Mouse (Mus musculus): ENCODE measurements at regions not wholly inside any gene's neighbourhood (a gene's known extent, or its start where the extent isn't known, plus 50 kb on each side); places are given as distances from the start of the nearest gene placed in this dataset.
"Not testable (repeated sequence)": the region's sequence is repeated elsewhere in the genome, so short reads cannot be mapped to it uniquely, and the experiment has no call there.

DNA sequence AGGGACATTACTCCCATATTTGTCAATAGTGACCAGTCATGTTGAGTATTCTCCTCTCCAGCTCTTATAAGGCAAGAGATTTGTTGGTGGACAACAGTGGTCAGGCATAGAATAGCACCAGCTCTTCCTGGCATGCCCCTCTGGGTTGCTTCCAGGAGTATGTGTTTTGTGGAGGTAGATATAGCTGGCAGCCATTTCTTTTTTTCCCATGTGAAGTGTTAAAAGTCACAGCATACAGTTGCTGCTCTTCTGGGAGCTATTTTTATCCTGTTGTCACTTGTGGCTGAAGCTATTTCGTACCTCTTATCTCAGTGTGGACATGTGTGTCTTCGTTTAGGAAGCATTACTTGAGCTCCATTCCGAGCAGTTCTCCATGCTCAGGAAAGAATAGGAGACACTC, 919.9 kb downstream of the Poteg start:
- peak; percentile 5 to 28 for DNase-seq
- intact Hi-C loops (cut with DNase I): no loop called here

DNA sequence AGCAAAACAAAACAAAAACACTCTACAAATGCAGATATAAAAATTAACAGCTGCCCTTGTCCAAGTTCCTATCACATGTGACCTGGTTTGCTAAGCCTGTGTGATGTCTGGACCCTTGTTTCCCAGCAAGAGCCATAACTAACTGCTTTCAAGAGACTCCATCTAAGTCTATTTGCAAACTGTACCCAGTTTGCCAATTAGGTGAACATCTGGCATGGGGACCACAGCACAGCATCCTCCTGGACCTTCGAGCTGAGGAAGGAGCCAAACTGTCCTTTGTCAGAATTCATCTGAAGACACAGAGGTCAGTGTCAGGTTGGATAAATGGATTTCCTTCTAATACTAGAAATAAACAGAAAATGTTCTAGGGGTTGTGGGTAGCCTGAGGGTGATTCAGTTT, 924.3 kb downstream of the Poteg start:
- intact Hi-C loops (cut with DNase I): no loop called here
- DNase-seq: no peak

DNA sequence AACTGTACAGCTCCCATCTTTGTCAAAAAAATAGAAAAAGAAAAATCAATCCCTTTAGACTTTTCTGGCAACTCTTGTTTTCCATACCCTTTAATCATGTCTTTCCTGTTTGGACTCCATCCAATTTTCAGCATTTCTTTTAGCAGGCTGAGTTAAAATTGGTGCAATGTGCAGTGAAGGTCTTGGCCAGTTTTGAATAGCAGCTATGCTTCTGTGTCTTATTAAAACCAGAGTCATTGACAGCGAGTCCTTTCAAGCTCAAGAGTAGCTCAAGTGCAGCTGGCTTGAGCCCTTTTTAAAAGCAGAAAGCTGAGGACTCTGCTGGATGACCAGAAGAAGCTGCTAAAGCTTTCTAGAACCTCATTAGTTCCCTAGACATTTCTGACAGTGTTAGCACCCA, 952.7 kb downstream of the Poteg start:
- intact Hi-C loops (cut with DNase I): no loop called here

DNA sequence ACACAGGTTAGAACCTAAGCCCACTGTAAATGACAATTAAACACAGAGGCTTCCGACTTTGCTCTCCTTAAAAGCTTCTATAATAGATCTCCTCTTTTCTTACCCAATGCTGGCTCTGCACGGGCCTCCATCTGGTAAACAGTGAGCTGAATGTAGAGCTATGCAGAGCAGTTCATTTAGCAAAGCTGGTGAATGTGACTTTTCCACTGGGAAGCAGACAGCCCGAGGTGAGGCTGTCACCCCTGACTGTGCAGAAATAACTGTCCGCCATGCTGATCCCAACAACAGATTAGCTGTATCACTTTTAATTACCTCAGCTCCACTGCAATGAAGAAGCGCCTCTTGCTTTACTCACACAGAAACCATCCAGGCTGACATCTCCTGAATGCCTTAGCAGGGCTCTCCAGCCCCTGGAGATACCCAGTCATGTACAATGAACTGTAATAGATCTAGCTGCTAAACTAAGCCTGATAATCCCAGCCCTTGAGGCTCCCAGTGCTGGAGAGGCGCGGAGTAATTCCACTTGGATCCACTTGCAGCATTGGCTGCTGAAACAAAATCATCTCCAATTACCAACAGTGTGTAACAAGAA, 980.2 kb downstream of the Poteg start:
- intact Hi-C loops (cut with DNase I): no loop called here
- DNase-seq: no peak

More for the DNA sequence above, 952.7 kb downstream of the Poteg start:
- peak in 1 of 2 experiments; percentile 5 for DNase-seq

DNA sequence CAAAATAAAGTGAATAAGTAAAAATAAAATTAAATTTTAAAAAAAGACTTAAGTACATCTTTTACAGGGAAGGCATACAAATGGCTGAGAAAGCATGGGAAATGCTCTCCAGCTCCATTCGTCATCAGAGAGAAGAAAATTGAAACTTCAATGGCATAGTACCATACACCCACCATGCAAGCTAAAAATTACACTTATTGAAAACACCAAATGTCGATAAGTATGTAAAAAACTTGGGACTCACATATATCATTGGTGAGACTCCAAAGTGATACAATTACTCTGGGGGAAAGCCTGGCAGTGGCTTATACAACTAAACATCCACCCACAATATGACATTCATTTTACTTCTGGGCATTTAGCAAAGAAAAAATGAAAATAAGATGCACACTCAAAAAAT, 1025.7 kb downstream of the Poteg start:
- DNase-seq: no peak
- intact Hi-C loops (cut with DNase I): no loop called here

DNA sequence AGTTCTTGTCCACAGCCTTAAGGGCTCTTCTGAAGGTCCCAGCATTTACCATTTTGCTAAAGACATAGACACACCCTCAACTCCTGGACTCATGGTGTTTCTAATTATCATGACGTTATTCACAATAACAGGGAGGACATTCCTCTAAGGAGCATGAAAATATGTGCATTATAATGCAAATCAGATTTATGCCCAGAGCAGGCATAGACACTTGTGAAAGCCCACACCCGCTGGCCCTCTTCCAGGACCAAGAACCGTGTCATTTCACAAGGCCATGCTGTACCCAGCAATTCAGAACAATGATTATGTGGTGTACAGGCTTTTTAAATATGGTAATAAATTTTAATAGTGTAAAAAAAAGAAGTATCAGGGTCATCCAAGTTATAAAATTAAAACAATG, 1040.4 kb downstream of the Poteg start:
- no peak for DNase-seq
- intact Hi-C loops (cut with DNase I): no loop called here

DNA sequence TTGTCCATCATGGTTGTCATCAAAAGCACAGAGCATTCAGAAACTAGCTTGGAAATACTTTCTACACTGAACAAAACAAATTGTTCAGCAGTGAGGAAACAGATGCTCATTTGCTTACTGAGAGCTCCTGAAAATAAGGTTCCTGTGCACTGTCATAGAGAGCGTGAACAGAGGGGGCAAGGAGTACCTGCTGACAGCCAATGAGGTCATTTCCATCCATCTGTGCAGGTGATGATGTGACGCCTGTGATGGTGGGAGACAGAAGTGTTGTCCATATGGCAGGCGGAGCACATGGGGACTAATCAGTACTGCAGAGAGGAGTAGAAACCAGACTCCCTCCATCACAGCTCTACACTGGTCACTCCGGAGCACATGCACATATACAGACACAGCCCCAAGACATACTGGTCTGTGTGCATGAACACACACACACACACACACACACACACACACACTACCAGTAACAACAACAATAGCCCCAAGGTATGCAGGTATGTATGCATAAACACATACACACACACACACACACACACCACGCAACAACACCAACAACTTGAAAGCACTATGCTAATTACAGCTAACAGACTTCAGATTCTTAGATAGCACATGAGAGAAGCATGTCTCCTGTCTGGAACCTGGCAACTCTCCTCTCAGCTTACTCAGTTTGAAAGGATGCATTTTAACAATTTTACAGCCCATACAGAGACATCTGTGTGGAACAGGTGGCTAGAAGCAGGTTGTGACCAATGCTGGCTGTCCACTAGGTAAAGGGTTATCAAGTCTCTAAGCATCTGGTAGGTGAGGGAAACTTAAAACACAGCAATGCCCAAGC, 1056.2 kb downstream of the Poteg start:
- intact Hi-C loops (cut with DNase I): no loop called here
- DNase-seq: no peak

DNA sequence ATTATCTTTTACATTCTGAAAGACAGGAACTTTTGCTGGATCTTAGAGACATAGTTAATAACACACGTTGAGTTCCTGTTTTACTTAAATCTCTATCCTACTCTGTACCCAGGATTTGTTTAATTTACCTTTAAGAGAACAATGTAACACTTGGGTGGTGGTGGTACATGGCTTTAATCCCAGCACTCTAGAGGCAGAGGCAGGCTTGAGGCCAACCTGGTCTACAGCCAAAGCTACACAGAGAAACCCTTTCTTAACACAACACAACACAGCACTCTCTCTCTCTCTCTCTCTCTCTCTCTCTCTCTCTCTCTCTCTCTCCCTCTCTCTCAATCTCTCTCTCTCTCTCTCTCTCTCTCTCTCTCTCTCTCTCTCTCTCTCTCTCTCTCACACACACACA, 1076.0 kb downstream of the Poteg start:
- peak in 1 of 2 experiments; percentile 4 for DNase-seq
- intact Hi-C loops (cut with DNase I): not testable (repeated sequence)

DNA sequence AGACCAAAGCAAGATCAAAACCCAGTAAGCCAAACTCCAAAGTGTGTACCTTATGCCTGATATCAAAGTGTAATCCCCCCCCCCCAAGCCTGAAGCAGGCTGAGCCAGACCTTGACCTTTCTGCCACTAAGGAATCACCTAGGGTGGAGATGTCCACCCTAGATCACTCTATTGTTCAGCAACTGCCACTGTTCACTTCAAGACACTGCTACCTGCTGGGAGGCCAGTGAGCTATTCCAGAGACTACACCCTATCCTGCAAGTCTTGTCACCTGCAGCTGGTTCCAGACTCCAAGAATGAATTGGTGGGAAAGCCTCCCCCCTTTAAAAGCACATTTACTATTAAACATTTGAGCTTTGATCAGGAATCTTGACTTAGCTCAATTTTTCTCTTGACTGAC, 1099.8 kb downstream of the Poteg start:
- DNase-seq: no peak
- intact Hi-C loops (cut with DNase I): no loop called here

DNA sequence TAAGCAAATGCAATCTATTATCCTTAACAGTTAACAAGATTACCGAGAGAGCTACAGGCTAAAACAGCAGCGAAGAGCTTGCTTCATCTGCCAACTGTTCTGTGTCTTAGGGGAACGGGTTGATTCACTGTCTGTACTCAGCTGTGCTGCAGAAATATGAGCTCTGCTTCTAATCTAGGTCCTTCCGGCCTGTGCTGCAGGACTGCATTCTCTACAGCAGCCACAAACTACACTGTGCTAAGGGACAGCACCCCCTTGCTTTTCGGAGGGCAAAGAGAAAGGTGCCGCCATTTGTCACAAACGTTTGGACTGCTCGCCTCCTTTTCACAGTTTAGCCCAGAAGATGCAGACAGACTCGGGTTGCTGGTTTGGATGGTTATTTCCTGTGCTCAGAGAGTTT, 1112.4 kb downstream of the Poteg start:
- peak; percentile 12 for DNase-seq
- intact Hi-C loops (cut with DNase I): no loop called here

DNA sequence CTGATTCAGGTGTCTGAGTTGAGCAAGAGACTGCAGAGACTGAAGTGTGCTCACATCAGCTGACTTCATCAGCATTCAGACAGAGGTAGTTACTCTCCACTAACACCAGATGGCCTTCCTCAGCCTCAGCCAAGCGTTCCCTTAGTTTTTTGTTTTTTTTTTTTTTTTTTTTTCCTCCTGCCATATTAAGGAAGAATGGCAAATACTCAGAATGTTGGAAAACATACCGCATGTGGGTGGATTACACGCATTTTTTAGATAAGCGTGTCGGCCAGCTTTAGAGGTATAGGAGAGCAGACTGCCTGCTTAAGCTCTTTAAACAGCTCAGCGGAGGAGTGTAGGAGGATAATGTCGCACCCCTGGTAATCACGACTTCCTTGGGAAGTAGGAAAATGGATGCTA, 1131.8 kb downstream of the Poteg start:
- DNase-seq: peak in 1 of 2 experiments; percentile 13
- intact Hi-C loops (cut with DNase I): no loop called here

DNA sequence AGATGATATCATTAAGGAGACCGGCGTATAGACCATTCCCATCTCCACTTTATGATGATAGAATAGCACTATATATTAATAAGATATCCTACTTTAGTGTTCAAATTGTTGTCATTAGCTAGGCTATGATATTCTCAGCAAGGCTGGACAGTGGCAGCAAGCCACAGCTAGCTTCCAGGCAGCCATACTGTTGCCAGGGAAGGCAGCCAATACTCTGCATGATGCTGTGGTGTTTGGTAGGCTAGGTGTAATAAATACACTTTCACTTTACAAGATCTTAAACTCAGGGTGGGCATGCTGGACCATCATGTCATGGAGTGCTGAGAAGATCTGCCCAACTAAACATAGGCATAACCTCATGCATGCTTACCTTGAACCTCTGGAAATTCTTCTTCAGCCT, 1133.4 kb downstream of the Poteg start:
- peak; percentile 48 to 53 for DNase-seq
- intact Hi-C loops (cut with DNase I): loop anchor here (5.0 kb wide), 1 partner anchor 166 kb away; no protein-coding TSS in a partner anchor

DNA sequence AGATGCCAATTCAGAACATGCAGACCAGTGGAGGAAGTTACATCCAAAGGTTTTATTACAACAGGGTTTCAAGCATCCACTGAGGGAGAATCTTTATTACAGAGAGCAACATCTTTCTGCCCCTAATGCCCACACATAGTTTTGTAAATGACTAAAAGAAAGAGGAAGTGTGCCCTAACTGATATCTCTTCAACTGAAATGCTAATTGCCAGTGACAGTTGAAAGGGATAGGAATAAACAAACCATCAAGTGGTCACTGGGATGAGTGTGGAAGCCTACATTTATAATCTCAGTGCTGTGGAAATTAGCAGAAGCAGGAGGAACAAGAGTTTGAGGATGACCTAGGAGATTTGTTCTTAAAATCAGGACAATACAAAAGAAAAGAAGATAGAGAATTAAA, 1142.5 kb downstream of the Poteg start:
- intact Hi-C loops (cut with DNase I): loop anchor here (5.0 to 10.0 kb wide), 2 partner anchors 107 to 225 kb away; no protein-coding TSS in a partner anchor
- no peak for DNase-seq

DNA sequence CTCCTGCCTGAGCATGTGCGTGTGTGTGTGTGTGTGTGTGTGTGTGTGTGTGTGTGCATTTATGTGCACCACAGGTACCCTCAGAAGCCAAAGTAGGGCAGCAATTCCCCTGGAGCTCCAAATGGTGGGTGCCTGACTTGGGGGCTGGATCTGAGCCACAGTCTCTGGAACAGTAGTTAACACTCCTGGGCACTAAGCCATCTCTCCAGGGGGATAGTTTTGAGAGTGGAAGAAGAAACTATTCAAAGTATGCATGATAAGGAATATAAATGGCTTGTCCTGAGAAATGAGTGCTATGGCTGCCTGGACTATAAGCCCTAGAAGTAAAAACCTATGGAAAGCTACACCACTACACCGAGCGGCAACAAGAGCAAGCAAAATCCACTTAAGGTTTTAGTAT, 1145.8 kb downstream of the Poteg start:
- DNase-seq: peak; percentile 75 to 79

DNA sequence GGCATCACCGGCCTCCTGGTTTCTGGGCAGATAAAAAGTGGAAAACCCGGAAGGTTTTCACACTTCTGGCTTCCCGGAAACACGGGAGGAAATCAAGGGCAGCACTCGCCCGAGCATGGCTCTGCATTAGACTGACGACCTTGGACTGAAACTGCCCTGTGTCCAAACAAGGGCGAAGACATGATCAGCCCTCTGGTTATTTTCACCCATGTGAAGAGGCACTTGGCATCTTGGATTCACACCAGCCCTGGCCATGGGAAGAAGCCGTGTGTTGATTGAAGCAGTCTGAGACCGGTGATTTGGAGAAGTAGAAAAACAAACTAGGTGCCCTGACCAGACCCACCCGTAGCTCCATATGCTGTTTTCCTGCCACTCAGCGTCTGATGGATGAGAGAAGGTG, 1146.7 kb downstream of the Poteg start:
- intact Hi-C loops (cut with DNase I): loop anchor here (5.0 to 10.0 kb wide), 2 partner anchors 103 to 221 kb away; no protein-coding TSS in a partner anchor
- peak; percentile 73 to 74 for DNase-seq

More for the DNA sequence above, 1145.8 kb downstream of the Poteg start:
- intact Hi-C loops (cut with DNase I): loop anchor here (5.0 to 10.0 kb wide), 2 partner anchors 104 to 222 kb away; no protein-coding TSS in a partner anchor

DNA sequence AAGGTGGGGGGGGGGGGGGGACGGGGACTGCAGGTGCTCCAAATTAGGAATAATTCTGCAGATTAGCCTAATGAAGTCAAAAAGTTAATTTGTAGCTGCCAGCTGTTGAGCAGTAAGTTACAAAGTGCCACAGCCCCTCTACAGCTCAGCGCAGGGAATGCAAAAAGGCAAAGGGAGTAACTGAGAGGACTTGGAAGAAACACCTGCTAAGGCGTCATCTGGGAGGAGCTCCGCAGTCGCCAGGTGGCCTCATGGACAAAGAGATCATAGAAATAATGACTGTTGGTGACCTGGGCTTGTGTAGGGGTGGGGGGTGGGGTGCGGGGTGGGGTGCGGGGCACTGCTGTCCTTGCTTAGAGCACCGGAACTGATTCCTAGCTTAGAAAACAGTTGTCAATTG, 1147.1 kb downstream of the Poteg start:
- intact Hi-C loops (cut with DNase I): loop anchor here (5.0 to 10.0 kb wide), 2 partner anchors 103 to 220 kb away; no protein-coding TSS in a partner anchor
- peak; percentile 20 to 25 for DNase-seq

DNA sequence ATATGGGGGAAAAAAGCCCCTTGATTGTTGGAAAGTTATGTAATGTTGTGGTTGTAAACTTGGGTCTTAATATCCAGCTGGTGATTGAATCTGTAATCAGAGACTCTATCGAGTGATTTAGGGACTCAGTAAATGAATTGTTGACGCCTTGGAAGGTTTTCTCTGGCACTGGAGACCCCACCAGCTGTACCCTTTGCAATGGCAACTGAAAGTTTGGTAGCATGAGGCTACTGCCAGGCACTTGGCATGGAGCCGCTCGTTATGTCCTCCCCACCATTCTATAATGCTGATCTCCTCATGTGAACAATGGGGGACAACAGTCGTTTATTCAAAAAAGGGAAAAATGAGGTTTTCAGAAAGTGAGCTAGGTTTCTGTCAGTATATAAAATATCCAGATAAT, 1148.4 kb downstream of the Poteg start:
- no peak for DNase-seq
- intact Hi-C loops (cut with DNase I): loop anchor here (10.0 kb wide), 1 partner anchor 219 kb away; no protein-coding TSS in a partner anchor

Data from heart, postnatal 10 days (tissue).